In genomic region chr11:22178569-22178968, GRCm38 (mm10) we compare ENCODE assay signal across 23 mouse cellular contexts.
DNase-seq lines count a peak whose midpoint lies in the region; ATAC-seq and TF ChIP-seq lines count a peak whose summit lies in the region.
"Had no signal": no experiment of that assay in that cellular context is flagged by ENCODE, and none has a peak within 500 bp of the region (broad histone marks: within the 10 kb centered on the region; RNA-seq: fewer than 3 reads in every experiment).

No protein-coding gene starts in this region.

- peak overlapping the region; percentile 73 for H3K27ac ChIP-seq in MEL (ENCODE audit: control insufficient read depth, low read depth, low read length)
- H3K27ac ChIP-seq in liver, embryonic 12.5 days = peak overlapping the region; percentile 80
- H3K27ac ChIP-seq in forebrain, embryonic 10.5 days = no peak overlapping the region
- H3K27ac ChIP-seq: forebrain, embryonic 13.5 days; hindbrain, postnatal 0 days; midbrain, embryonic 13.5 days had no signal

- no peak for TF ChIP-seq CTCF in MEL (IDR thresholded peaks at IDR 0.05 in 2 of 3, conservative IDR thresholded peaks at IDR 0.05 in 1 of 3; ENCODE audit: control insufficient read depth in 1 of 3, insufficient read depth in 1 of 3, low read depth in 2 of 3, low read length in 3 of 3, poor library complexity in 1 of 3, severe bottlenecking in 1 of 3)

- TF ChIP-seq POLR2A in MEL (IDR thresholded peaks at IDR 0.05; ENCODE audit: control insufficient read depth in 1 of 2, insufficient read depth in 1 of 2, low read depth in 1 of 2, low read length in 2 of 2, poor library complexity in 1 of 2) = peak in 1 of 2 experiments; percentile 43; a peak in 2 of 4 replicates

- H3K4me2 ChIP-seq in liver, embryonic 12.5 days = peak overlapping the region; percentile 44
- H3K4me2 ChIP-seq: forebrain, embryonic 13.5 days; heart, embryonic 12.5 days; midbrain, embryonic 13.5 days had no signal

- 21% methylated on average over 1 of the region's 1 CpGs for WGBS in liver, embryonic 12.5 days (ENCODE audit: insufficient replicate concordance)
- 94% methylated on average over 1 of the region's 1 CpGs for WGBS in forebrain, embryonic 10.5 days

- H3K9me3 ChIP-seq in MEL (replicated peaks; ENCODE audit: insufficient read depth, low read length) = no peaks in the 10 kb centered on the region
- no peaks in the 10 kb centered on the region for H3K9me3 ChIP-seq in liver, embryonic 12.5 days (replicated peaks)
- H3K9me3 ChIP-seq in forebrain, embryonic 10.5 days = no peaks in the 10 kb centered on the region
- H3K9me3 ChIP-seq: forebrain, embryonic 13.5 days; heart, embryonic 12.5 days; midbrain, embryonic 13.5 days had no signal

- TF ChIP-seq RAD21 in MEL (IDR thresholded peaks at IDR 0.05; ENCODE audit: low read depth, low read length) = no peak

- H3K4me1 ChIP-seq in MEL (ENCODE audit: control insufficient read depth in 1 of 2, insufficient read depth in 2 of 2, low read length in 2 of 2) = peaks cover 26 to 29% of the 10 kb centered on the region in 2 experiments
- H3K4me1 ChIP-seq in liver, embryonic 12.5 days = peaks cover 53% of the 10 kb centered on the region
- H3K4me1 ChIP-seq in forebrain, embryonic 10.5 days = no peaks in the 10 kb centered on the region
- H3K4me1 ChIP-seq: forebrain, embryonic 13.5 days had no signal

- peaks cover 0 to 43% of the 10 kb centered on the region in 2 experiments; a peak in 2 of 4 replicates for H3K36me3 ChIP-seq in MEL (ENCODE audit: control insufficient read depth in 1 of 2, insufficient read depth in 2 of 2, low read length in 2 of 2)
- no peaks in the 10 kb centered on the region for H3K36me3 ChIP-seq in liver, embryonic 12.5 days
- no peaks in the 10 kb centered on the region for H3K36me3 ChIP-seq in forebrain, embryonic 10.5 days (replicated peaks)
- H3K36me3 ChIP-seq: heart, embryonic 12.5 days; midbrain, embryonic 13.5 days had no signal

- peak; percentile 93 for ATAC-seq in liver, embryonic 12.5 days
- peak; percentile 33; the same call in 1 of the 2 replicates for ATAC-seq in megakaryocyte, adult 5-6 weeks (ENCODE audit: poor library complexity, severe bottlenecking)
- ATAC-seq: forebrain, embryonic 13.5 days; hindbrain, postnatal 0 days; midbrain, embryonic 13.5 days had no signal

- peak; percentile 85 for DNase-seq in MEL (ENCODE audit: low read depth, low spot score)
- peak; percentile 51 for DNase-seq in c-Kit-positive CD71-positive TER-119-positive erythroid progenitor cells, embryonic 14.5 days (ENCODE audit: low spot score)
- DNase-seq in gastrocnemius, postnatal 4 days (ENCODE audit: low spot score in 2 of 2) = no peak
- DNase-seq in spleen, adult 18-20 months = no peak
- DNase-seq in forebrain, embryonic 10.5 days (ENCODE audit: extremely low spot score, low spot score) = no peak
- DNase-seq: adrenal gland, postnatal 36 days; cerebellum, adult 11 months; cerebellum, adult 9-11 months; heart, adult 18-20 months; heart, postnatal 10 days; kidney, adult 11 months; kidney, postnatal 10 days; lung, adult 18-20 months; lung, postnatal 10 days; right cerebral cortex, postnatal 14 days; thymus, adult 2 months; thymus, postnatal 4 days had no signal

- H3K27me3 ChIP-seq in MEL (ENCODE audit: control insufficient read depth in 1 of 2, insufficient read depth in 2 of 2, low read length in 2 of 2) = no peaks in the 10 kb centered on the region
- no peaks in the 10 kb centered on the region for H3K27me3 ChIP-seq in liver, embryonic 12.5 days (replicated peaks)
- no peaks in the 10 kb centered on the region for H3K27me3 ChIP-seq in forebrain, embryonic 10.5 days (ENCODE audit: poor library complexity, severe bottlenecking)
- H3K27me3 ChIP-seq: forebrain, embryonic 13.5 days; heart, embryonic 12.5 days; midbrain, embryonic 13.5 days had no signal

- TF ChIP-seq EP300 in MEL (IDR thresholded peaks at IDR 0.05; ENCODE audit: low read depth in 1 of 2, low read length in 2 of 2) = peak; percentile 83 to 87

- peak overlapping the region; percentile 20 to 33 for H3K4me3 ChIP-seq in MEL (ENCODE audit: control insufficient read depth in 1 of 2, insufficient read depth in 1 of 2, low read depth in 2 of 2, low read length in 2 of 2)
- peak overlapping the region; percentile 1; the same call in 1 of the 2 replicates for H3K4me3 ChIP-seq in liver, embryonic 12.5 days
- no peak overlapping the region for H3K4me3 ChIP-seq in forebrain, embryonic 10.5 days
- H3K4me3 ChIP-seq: forebrain, embryonic 13.5 days; heart, embryonic 12.5 days; midbrain, embryonic 13.5 days had no signal

- peak overlapping the region; percentile 15 for H3K9ac ChIP-seq in MEL (ENCODE audit: control insufficient read depth, low read depth, low read length, poor library complexity, severe bottlenecking)
- H3K9ac ChIP-seq in liver, embryonic 12.5 days = peak overlapping the region; percentile 9; the same call in 1 of the 2 replicates
- H3K9ac ChIP-seq: forebrain, embryonic 13.5 days; heart, embryonic 12.5 days; midbrain, embryonic 13.5 days had no signal

- no peaks in the 10 kb centered on the region for H3K79me2 ChIP-seq in MEL (ENCODE audit: control insufficient read depth, insufficient read depth, low read length, poor library complexity)

TF ChIP-seq in MEL, 35 proteins besides CTCF, POLR2A, EP300 and RAD21:
- TF ChIP-seq CHD2 (IDR thresholded peaks at IDR 0.05; ENCODE audit: low read length) (no peak), TBP (IDR thresholded peaks at IDR 0.05; ENCODE audit: low read depth, low read length) (peak; percentile 73; the same call in 1 of the 2 replicates), KAT2A (conservative IDR thresholded peaks at IDR 0.05; ENCODE audit: low read depth, low read length) (no peak), MEF2A (IDR thresholded peaks at IDR 0.05; ENCODE audit: extremely low read depth, insufficient replicate concordance, low read depth, low read length, poor library complexity, severe bottlenecking) (no peak), HCFC1 (IDR thresholded peaks at IDR 0.05; ENCODE audit: low read depth, low read length) (peak; percentile 58), UBTF (IDR thresholded peaks at IDR 0.05; ENCODE audit: borderline replicate concordance, insufficient read depth, low read depth, low read length) (no peak), NELFE (IDR thresholded peaks at IDR 0.05; ENCODE audit: low read depth, low read length) (no peak), TCF12 (IDR thresholded peaks at IDR 0.05; ENCODE audit: low read depth, low read length) (peak; percentile 76), ZMIZ1 (IDR thresholded peaks at IDR 0.05; ENCODE audit: low read depth, low read length) (no peak), ETS1 (IDR thresholded peaks at IDR 0.05; ENCODE audit: low read depth, low read length) (peak; percentile 68), JUND (IDR thresholded peaks at IDR 0.05; ENCODE audit: low read depth, low read length) (no peak), SIN3A (IDR thresholded peaks at IDR 0.05; ENCODE audit: low read length) (peak; percentile 70), TAL1 (IDR thresholded peaks at IDR 0.05; ENCODE audit: low read length) (peak; percentile 63), MAX (IDR thresholded peaks at IDR 0.05; ENCODE audit: low read length) (peak; percentile 64), GATA1 (IDR thresholded peaks at IDR 0.05; ENCODE audit: low read depth, low read length) (peak; percentile 92), POLR2AphosphoS2 (IDR thresholded peaks at IDR 0.05; ENCODE audit: low read length) (no peak), RCOR1 (IDR thresholded peaks at IDR 0.05; ENCODE audit: low read depth, low read length) (peak; percentile 66), MYC (IDR thresholded peaks at IDR 0.05; ENCODE audit: low read depth, low read length) (peak; percentile 83), NRF1 (IDR thresholded peaks at IDR 0.05; ENCODE audit: insufficient read depth, low read depth, low read length, poor library complexity, severe bottlenecking) (no peak), MXI1 (IDR thresholded peaks at IDR 0.05; ENCODE audit: low read depth, low read length) (peak; percentile 39; the same call in 1 of the 2 replicates)

Comparison
In these comparisons a context has a peak if more than half of its experiments do, and no peak if none do; other contexts are left out.
1. DNase-seq: peak in MEL (single experiment) and c-Kit-positive CD71-positive TER-119-positive erythroid progenitor cells, embryonic 14.5 days (single experiment); none in gastrocnemius, postnatal 4 days (0 of 2), spleen, adult 18-20 months (0 of 2) and forebrain, embryonic 10.5 days (single experiment).